Mouse (Mus musculus): ENCODE results near the gene Prkce.
"Not testable (repeated sequence)": the region's sequence is repeated elsewhere in the genome, so short reads cannot be mapped to it uniquely, and the experiment has no call there.

The Prkce gene

GRCm38 (mm10) chr17:86476674-86477073, 309.1 kb downstream of the Prkce start:
- DNase-seq (ENCODE audit: low spot score in 2 of 2) = no peak

DNA sequence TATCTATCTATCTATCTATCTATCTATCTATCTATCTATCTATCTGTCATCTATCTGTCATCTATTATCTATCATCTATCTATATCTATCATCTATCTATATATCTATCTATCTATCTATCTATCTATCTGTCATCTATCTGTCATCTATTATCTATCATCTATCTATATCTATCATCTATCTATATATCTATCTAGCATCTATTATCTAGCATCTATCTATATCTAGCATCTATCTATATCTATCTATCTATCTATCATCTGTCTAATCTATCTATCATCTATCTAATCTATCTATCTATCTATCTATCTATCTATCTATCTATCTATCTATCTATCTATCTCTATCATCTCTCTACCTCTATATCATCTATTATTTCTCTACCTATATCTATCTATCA, 309.8 kb downstream of the Prkce start:
- not testable (repeated sequence) for DNase-seq (ENCODE audit: low spot score in 2 of 2)

DNA sequence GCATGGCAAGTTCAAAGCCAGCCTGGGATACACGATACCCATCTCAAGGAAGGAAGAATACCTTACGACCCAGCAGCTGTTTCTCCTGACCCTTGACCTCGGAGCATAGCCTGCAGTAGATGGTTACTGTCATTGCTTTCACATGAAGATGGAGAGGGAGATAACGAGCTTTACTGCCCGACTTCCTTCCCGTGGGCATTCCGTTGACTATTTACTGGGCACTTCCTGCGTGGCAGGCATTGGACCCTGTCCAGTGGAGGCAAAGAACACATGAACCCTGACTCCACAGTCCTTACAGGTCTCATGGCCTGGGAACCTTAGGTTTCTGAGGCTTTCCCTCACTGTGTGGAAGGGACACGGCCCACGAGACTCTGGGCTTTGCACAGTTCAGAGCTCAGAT, 311.8 kb downstream of the Prkce start:
- DNase-seq (ENCODE audit: low spot score in 2 of 2) = no peak

DNA sequence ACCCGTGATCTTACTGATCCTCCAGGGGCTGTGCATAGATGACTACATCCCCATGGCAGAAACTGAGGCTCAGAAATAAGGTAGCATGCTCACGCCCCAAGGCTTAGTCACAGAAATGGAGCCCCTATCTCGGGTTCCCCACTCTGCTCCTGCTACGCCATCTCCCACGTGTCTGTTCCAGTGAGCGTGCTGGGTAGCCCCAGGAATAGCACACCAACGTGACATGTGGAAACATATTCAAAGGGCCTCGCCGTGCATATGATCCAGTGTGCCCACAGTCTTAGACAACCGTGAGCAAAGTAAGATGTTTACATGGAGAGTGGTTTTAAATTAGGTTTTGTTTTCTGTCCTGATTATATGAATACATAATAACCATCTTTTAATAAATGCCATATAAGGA, 315.1 kb downstream of the Prkce start:
- DNase-seq (ENCODE audit: low spot score in 2 of 2) = no peak

DNA sequence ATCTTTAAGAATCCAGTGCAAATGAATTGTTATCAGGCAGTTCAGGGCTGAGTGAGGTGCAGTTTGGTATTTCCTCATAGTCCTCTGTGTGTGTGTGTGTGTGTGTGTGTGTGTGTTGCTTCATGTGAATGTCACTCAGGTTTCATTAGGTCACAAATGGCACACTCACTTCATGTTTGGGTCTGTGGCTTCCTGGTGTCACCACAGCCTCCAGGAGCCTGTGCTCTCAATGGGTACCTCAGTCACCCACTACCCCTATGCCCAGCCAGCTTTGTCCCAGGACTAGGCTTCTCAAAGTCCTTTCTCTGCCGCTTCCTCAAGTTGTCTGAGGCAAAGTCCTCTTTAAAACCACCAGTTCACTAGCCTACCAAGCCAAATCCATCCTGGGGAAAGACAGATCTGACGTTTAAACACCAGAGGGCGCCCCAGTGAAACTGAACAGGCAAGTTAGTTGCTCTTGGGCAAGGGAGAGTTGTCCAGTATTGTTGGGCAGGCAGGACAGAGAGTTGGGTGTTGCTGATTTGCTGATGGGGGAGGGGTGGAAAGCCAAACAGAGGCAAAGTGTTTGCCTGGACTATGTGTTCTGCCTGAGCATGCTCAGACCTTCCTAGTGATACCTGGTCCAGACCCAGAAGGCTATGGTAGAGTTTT, 316.6 kb downstream of the Prkce start:
- peak; percentile 72 to 81 for DNase-seq (ENCODE audit: low spot score in 2 of 2)

GRCm38 (mm10) chr17:86486657-86487056, 319.1 kb downstream of the Prkce start:
- DNase-seq (ENCODE audit: low spot score in 2 of 2) = no peak

- no peak for DNase-seq (ENCODE audit: low spot score in 2 of 2)
These were observed 319.9 kb downstream of the Prkce start for GRCm38 (mm10) chr17:86487450-86487849.

GRCm38 (mm10) chr17:86489827-86490226, 322.2 kb downstream of the Prkce start:
- DNase-seq (ENCODE audit: low spot score in 2 of 2) = no peak

GRCm38 (mm10) chr17:86492376-86492775, 324.8 kb downstream of the Prkce start:
- DNase-seq (ENCODE audit: low spot score in 2 of 2) = no peak

GRCm38 (mm10) chr17:86493891-86494420, 326.4 kb downstream of the Prkce start:
- DNase-seq (ENCODE audit: low spot score in 2 of 2) = no peak

DNA sequence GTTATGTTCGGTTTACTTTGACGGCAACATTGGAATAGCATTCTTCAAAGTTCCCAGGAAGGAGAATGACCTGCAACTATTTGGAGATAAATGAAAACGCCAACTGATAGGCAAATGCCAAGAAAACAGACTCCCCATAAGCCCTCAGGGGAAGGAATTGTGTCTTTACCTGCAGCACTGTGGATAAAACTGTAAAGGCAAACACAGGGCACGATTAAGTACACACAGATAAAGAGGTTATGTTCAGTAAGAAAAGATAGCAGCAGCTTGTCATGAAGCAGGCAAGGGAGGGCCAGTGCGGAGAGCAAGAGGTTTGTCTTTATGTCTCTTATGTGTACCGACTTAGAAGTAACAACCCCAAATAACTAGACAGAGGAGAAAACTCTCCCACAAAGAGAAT, 326.9 kb downstream of the Prkce start:
- no peak for DNase-seq (ENCODE audit: low spot score in 2 of 2)

DNA sequence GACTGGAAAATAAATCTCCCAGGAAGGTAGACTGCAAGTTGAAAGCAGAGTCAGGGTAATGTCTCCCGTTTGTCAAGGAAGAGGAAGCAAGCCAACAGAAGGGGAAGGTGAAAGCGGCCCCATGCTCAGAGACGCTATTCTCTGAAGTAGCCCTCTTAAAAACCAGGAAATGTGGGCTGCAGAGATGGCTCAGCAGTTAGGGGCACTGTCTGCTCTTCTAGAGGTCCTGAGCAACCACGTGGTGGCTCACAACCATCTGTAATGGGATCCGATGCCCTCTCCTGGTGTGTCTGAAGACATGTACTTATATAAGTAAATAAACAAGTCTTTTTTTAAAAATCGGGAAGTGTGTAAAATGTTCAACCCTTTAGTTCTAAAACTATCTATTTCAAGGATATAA, 327.3 kb downstream of the Prkce start:
- DNase-seq (ENCODE audit: low spot score in 2 of 2) = no peak

GRCm38 (mm10) chr17:86496123-86496771, 328.7 kb downstream of the Prkce start:
- DNase-seq (ENCODE audit: low spot score in 2 of 2) = peak in 1 of 2 experiments; percentile 26

DNA sequence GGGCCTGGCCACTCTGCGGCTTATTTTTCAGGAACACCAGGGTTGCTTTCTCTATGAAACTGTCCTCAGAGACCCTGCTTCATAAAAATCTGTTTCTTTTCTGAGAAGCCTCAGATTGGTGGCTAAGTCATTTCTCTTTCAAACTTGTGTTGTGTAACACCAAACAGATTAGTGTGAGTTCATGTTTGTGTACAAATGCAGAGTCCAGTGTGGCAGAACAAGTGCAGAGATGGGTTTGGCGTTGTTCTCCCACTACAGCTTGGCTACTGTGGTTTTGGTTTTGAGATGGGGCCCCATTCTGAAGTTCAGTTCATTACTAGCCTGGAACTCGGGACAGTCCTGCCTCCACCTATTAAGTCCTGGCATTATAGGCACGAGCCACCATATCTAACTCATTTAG, 329.7 kb downstream of the Prkce start:
- no peak for DNase-seq (ENCODE audit: low spot score in 2 of 2)

DNA sequence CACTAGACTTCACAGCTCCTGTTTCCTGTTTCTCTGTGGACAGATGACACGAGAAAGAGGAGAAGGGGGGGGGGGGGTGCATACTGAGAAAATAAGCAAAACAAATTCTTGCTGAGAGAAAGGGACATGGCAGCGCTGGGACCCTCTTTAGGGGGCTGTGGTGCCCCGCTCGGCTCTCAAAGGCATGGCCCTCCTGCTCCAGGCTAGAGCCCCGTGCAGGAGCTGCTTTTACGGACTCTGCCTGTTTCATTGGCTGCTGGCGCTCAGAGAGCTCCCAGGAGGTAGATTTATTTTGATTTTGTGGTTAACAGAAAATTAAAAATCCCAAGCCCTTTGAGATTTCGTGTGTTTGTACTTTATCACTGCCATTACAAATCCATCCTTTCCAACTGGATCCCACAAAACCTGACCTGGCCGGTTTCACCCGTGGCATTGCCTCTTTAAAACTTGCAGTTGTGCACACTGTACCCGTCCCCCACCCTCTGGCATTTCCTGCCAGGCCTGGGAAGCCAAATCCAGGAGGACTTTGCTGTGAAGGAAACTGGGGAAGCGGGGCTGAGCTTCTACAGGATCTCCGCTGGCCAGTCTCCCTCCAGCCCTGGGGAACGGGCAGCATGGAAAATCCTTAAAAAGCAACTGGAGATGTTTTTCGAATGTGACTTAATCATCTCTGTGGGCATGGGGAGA, 331.9 kb downstream of the Prkce start:
- DNase-seq (ENCODE audit: low spot score in 2 of 2) = no peak

GRCm38 (mm10) chr17:86501393-86501792, 333.8 kb downstream of the Prkce start:
- DNase-seq (ENCODE audit: low spot score in 2 of 2) = no peak

DNA sequence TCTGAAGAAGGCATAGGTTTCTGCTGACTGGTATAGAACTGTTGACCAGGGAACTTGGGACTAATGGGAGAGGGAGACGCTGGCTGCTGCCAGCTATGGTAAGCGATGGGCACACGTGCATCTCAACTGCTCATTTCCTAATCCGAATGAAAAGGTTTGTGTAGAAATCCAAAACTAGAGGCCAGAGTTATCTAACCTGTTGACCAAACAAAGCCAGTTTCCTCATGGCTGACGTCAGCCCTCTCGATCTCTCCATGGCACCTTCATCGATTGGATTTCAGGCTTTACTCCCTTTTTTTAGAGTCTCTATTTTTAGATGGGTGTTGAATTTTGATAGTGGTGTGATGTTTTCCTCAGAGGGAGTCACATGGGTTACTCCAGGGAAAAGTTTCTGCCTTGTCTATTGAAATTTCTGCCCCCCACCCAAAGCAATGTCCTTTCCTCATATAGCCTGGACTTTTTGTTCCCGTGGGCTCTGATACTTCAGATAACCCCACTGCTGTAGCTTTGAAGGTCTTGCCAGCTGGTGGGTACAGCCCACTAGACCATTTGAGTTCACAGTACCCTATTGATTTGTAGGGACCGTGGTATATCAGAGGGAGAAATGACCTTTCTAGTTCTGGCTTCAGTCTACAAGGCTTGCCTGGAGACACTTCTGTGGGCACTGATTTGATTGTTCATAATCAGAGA, 335.8 kb downstream of the Prkce start:
- DNase-seq (ENCODE audit: low spot score in 2 of 2) = no peak

GRCm38 (mm10) chr17:86505183-86505631, 337.6 kb downstream of the Prkce start, which contains the start of gene Gm10309:
Gene Gm10309, minus strand, starts transcription at chr17:86505232.
- peak in 1 of 2 experiments; percentile 22 for DNase-seq (ENCODE audit: low spot score in 2 of 2)

- DNase-seq (ENCODE audit: low spot score in 2 of 2) = no peak
These were observed 339.3 kb downstream of the Prkce start for GRCm38 (mm10) chr17:86506881-86507280.

DNA sequence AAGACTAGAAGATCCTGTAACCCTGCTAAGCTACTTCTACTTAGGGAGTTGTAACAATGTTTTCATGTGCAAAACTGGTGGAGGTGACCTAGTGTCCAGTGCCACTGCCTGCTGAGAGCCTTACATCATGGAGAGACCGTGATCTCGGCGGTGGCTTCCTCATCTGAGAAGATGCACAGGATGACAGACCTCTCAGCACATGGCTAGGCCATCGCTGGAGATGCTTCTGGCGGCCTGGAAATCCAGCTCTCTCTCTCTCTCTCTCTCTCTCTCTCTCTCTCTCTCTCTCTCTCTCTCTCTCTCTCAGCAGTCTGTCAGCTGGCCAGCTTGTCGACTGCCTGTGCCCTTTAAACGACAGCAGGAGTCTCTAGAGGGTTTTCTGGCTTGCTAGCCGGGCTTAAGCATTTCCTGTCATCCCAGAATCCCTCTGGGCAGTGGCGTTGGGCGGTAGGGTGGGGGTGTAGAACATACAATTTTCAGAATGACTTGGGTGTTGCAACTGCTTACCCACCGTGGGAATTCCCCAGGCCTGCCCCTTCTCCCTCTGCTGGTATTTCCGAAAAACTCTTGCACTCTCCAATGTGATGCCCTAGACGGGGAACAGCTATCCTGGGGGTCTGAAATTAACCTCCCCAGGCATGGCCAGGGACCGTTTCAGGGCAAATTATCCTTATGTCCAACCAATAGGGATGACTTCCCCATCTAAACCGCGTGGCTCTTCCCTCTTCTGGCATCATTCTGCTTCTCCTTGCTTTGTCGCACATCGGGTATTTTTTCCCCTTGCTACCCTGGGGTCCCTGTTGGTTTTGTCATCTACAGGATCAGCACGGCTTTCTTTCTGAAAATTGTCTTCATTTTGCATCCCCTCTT, 340.0 kb downstream of the Prkce start:
- no peak for DNase-seq (ENCODE audit: low spot score in 2 of 2)

- no peak for DNase-seq (ENCODE audit: low spot score in 2 of 2)
These were observed 340.6 kb downstream of the Prkce start for GRCm38 (mm10) chr17:86508212-86508490.
